Mouse (Mus musculus) kidney, postnatal 4 days (tissue): ENCODE results near the gene Ascc3.

Source experiments
- DNase-seq, 2 experiments: peaks; one replicate each; pipeline ENCODE4 v3.0.0; 2021; ENCODE audit warnings: mixed read lengths in 2 of 2

Ascc3 gene

DNA sequence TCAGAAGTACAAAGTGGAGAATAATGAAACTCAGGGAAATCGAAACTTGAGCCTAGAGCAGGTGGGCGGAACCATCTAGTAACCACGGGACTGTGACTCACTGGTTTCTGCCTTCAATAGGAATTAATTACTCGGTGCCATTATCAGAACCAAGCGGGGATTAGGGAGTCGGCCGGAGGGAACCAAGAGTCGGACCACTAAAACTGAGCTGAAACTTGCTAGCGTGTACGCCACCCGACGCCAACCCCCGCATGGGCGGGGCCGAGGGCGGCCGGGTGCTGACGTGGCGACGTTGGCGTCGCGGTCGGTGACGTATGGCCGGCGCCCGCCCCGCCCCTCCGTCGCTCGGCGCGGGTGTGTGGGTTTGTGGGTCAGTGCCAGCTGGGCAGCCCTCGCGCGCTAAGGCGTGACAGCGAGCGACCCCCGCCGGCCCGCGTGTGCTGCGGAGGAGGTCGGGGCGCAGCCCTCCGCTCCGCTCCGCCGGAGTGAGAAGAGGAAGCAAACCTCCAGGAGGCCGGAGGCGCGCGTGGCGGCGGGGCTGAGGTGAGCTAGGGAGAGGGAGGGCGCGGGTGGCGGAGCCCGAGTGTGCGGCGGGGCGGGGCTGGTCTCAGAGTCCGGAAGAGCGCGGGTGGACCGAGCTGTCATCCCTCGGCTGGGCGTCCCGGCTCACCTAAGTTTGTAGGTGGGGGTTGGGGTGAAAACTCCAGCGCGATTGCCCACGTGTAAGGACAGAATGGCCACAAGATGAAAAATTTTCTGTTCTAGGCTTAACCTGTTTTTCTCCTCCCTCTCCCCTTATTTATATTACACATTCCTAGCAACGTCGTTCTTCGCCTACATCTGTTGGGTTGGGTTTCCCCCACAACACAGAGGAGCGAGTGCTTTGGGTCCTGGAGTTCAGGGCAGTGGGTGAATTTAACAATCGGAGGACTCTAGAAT is at the start of gene Ascc3:
TSS of gene Ascc3 (plus strand) at position 315 of the 939 bp plus-strand sequence.
- DNase-seq = peak; percentile 92 to 96

DNA sequence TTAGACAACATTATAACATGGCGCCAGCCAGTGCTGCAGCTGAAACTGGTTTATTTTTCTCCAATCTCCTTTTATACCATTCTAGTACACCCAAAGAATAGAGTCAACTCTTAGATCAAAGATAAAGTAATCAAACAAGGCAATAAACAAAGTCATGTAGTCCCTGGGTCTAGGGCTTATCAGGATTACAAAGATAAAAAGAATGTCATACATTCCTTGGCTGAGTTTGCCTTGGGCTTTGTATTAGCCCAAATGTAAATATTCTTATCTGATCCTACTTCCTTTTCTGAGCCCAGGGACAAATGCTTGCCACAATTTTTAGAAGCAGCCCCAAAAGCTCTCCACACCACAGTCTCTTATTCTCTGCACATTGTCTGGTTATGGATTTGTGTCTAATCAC is 7.7 kb upstream of the Ascc3 start:
- no peak for DNase-seq

DNA sequence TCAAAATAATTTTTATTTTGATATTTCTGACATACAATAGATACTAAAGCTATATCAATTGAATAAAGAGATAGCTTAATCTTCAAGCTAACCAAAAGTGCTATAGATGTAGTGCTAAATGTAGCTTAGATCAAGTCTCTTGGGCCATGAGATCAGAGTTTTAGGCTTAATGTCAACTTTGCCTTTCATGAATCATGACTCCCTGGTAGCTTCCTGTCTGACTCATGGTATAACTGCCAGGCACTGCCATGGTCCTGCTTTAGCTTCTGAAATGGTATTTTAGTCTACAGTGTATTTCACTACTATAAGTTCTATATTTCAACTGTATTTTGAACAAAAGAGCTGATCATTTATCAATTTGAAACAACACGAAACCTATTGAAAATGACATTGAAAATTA is 5.9 kb upstream of the Ascc3 start:
- no peak for DNase-seq

- DNase-seq = no peak
Observed at GRCm38 (mm10) chr10:50593371-50593770, 902 bp downstream of the Ascc3 start.

DNA sequence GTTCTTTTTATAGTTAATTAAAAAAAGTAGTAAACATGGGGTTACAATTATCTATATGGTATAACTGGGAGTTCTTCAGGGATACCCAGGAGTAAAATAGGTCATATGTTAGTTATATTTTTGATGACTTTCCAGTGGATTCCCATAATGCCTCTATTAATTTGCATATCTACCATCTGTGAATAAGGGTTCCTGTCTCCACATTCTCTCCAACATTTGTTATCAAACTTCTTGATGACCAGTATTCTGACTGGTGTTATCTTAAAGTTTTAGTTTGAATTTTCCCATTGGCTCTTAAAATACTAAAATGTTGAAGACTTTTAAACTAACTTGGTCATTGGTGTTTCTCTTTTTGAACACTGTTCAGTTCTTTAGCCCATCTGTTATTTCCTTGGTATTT is 2.9 kb downstream of the Ascc3 start:
- DNase-seq = no peak

DNA sequence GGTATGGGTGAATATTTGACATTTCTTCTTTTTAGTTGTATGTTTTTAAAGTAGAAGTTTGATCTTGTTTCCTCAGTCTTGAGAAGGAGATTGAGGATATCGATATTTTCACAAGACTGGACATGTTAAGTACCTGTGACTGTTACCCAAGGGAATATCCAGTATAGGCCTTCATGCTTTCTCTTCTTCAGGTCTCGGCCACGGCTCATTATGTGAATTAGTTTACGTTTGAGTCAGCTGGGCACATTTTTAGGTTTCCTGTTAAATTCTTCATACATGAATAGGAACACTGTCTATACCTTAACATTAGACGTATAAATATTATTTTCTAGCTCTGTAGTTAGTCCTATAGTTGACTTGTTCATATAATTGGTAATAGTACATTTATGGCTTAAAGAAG is 12.4 kb downstream of the Ascc3 start:
- no peak for DNase-seq

DNA sequence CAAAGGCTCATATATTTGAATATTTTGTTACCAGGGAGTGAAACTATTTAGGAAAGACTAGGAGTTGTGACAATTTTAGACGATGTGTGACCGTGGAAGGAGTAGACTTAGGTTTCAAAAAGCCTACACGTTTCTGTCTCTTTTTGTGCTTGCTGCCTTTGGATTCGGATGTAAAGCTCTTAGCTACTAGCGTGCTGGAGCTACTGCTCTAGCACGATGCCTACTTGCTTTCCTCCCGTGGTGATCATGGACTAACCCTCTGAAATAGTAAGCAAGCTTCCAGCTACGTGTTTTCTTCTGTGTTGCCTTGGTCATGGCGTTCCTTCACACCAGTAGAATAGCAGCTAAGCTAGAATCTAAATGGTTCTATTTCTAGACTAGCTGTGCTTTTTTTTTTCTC is 21.4 kb downstream of the Ascc3 start:
- DNase-seq = no peak

DNA sequence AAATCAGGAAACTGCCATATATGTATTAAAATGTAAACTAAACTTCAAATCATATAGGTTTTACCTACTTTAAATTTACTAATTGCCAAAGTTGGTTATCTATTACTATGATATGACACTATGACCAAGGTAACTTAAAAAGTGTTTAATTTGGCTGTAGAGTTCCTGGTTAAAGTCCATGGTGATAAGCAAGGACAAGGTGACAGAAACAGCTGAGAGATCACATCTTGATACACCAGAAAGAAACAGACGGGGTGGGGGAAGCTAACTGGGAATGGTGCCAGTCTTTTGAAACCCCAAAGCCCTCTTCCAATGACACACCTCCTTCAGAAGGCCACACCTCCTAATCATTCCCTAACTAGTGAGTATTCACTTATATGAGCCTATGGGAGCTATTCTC is 33.4 kb downstream of the Ascc3 start:
- no peak for DNase-seq

DNA sequence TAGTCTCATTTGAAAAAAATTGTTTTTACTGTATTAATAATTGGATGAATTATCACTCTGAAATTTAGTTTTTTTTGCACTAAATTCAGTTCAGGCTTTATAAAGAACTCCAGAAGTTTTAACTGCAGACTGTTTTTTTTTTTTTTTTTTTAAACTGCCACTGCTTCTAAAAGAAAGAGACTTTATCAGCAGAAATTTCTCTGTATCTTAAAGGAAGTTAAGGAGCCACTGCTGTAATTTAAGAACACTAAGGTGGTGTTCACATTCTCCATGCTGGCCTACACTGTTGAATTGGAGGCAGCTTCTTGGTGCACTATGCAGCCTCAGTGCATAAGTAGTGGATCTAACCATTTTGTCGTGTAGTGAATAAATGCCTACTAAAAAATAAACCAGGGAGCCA is 47.1 kb downstream of the Ascc3 start:
- no peak for DNase-seq

DNA sequence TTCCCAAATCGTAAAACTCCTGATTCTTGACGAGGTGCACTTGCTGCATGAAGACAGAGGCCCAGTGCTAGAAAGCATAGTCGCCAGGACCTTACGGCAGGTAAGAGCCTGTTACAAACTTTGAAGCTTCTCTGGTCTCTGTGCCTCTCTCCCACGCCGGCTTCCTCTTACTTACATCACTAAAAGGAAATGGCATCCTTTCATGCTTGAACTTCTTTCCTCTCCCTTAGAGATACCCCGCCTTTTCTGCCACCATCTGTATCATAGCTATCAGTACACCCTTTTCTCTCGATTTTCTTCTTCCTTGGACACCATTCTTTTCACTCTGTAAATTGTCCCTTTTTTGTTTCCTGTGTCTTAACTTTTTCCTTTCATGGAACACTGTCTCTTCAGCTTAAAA is 58.1 kb downstream of the Ascc3 start:
- no peak for DNase-seq

GRCm38 (mm10) chr10:50653551-50653950 is 61.1 kb downstream of the Ascc3 start:
- DNase-seq = no peak

DNA sequence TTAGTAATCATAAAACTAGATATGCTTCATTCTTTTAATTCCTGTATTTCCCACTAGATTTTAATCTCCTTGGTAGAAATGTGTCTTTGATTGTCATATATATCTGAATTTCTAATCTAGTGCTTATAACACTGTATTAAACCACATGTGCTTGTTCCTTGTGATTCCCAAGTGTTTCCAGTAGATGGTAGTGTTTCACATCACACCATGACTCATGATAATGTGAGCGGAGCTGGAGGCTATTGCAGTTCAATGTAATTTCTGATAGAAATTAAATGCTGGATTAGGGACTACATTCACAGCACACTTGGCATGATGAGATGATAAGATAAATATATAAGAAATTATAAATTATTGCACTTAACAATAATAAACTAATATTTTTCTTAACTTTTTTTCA is 64.9 kb downstream of the Ascc3 start:
- DNase-seq = no peak

- DNase-seq = no peak
Observed at GRCm38 (mm10) chr10:50671517-50671916, 79.0 kb downstream of the Ascc3 start.

- no peak for DNase-seq
Observed at GRCm38 (mm10) chr10:50690324-50690723, 97.9 kb downstream of the Ascc3 start.

DNA sequence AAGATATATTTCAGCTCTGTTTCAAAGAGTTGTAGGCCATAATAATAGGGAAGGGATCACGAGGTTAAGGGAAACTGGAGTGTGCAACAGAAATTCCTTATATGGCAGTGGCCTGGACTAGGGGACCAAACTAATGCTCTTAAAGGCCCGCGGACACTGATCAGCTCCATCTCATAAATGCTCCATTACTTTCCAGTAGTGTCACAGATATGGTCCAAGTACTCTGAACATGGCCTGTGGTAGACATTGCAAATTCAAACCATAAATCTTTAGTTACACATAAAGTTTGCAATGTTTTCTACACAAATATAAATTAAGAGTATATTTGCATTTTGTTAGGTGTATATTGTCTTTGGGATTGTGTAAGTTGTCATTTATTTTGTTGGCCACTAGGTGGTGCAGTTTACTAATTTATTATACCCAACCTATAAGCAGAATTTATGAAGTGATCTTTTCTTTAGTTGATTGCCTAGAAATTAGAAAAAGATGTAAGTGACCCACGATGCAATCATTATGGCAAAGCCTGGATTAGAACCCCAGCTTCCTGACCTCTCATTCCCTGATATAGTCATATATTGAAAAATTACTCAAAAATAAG is 106.5 kb downstream of the Ascc3 start:
- DNase-seq = no peak

DNA sequence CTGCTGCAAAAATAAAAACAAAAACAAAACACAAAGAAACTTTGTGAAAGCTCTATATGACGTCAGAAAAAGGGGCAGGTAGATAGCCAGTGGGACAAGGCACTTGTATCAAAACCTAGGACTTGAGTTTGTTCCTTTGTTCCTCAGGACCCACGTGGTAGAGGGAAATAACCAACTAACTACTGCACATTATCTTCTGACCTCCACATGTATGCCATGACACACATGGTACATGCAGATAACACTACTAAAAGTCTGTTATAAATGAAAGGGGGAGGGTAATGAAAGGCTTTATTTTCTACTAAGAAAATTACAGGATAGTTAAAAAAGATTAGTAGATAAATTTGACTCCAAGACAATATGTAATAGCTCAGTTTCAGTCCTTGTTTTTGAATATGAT is 109.3 kb downstream of the Ascc3 start:
- no peak for DNase-seq

DNA sequence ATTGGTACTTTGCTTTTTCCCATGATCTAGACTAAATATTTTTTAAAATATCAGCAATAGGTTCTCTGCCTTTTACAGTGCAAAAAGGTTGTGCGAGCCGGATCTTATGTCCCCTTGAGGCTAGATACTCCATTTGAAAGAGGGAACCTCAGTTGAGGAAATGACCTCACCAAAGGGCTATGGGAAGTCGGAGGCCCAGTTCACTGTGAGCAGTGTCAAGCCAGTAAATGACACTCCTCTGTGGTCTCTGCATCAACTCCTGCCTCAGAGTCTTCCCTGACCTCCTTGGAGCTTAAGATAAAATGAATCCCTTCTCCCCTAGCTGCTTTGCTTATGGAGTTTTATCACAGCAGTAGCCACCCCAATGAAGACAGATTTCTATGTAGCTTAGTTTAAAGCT is 109.9 kb downstream of the Ascc3 start:
- DNase-seq = no peak

DNA sequence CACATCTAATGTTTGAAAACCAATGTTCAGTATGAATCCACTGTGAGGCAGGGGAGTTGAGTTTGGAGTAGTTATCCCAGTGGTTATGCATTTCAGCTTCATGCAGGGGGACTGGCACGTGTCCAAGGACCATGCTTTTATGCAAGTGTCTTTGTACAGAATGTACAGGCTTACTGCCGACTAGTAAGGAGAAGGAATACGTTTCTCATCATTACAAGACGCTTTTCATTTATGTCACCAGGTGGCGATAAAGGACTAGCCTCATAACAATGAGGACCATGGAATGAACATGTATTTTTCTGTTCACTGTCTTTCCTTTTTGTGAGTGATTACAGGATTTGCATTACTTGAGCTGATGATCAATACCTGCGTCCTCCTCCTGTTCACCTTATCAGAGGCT is 111.7 kb downstream of the Ascc3 start:
- DNase-seq = peak; percentile 30 to 38

DNA sequence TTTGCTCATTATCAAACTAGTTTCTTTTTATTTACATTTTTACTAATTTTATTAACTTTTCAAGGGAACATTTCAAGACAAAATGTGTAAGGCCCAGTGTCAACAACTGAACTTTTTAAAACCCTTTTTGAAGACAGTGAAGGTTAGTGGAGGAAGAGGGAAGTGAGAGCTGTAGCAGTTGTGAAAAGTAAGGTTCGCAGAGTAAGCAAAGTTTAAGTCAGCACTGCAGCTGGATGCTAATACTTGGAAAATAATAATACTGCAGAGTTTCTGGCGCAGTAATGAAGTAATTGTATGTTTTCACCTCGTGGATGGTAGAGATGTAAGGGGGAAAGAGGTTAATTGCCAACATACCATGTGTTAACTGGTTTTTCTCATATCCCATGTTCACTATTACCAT is 112.4 kb downstream of the Ascc3 start:
- DNase-seq = no peak

GRCm38 (mm10) chr10:50711286-50711685 is 118.8 kb downstream of the Ascc3 start:
- DNase-seq = no peak

DNA sequence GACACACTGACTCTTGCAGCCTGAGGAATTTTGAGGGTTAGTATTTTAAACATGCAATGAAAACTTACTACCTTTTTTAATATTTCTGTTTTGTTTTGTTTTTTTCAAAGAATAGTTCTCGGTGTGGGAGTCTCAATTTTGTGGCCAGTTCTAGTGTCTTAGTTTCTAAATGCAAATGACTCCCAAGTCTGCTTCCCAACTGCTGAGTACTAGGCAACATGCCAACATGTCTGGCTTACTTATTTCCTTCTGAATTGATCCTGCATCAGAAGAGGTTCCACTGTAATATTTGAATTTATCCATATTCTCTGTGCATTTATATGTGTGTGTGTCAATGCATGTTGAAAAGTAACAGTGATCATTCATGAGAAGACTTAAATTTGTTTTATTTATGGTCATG is 119.3 kb downstream of the Ascc3 start:
- no peak for DNase-seq

DNA sequence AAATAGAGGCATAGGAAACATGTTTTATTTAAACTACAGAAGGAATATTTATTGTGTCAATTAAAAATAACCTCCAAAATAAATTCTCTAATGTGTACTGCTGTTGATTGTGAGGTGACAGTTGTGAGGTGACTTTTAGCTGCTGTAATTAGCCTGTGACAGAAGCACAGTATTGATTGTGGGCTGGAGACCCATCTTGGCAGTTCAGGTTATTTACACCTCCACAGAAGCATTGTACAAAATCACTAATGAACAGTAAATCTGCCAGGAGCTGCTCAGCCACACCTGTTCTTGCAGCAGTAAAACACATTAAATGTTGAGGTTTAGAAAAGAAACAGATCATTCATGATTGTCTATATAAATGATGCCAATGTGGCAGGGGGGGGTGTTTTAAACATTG is 141.0 kb downstream of the Ascc3 start:
- no peak for DNase-seq

GRCm38 (mm10) chr10:50762069-50762468 is 169.6 kb downstream of the Ascc3 start:
- no peak for DNase-seq

GRCm38 (mm10) chr10:50762984-50763383 is 170.5 kb downstream of the Ascc3 start:
- DNase-seq = no peak
